Mouse (Mus musculus) retina, embryonic 14.5 days (tissue): ENCODE results near the gene Pck1.

Source experiments
- DNase-seq: peaks from one replicate; pipeline ENCODE4 v3.0.0-alpha.2; 2015; ENCODE audit warnings: low spot score

Gene Pck1

GRCm38 (mm10) chr2:173173521-173174511 lies 21.0 kb downstream of the Pck1 start:
- peak; percentile 68 for DNase-seq

GRCm38 (mm10) chr2:173174569-173174968 lies 21.7 kb downstream of the Pck1 start:
- DNase-seq, result no peak

DNA sequence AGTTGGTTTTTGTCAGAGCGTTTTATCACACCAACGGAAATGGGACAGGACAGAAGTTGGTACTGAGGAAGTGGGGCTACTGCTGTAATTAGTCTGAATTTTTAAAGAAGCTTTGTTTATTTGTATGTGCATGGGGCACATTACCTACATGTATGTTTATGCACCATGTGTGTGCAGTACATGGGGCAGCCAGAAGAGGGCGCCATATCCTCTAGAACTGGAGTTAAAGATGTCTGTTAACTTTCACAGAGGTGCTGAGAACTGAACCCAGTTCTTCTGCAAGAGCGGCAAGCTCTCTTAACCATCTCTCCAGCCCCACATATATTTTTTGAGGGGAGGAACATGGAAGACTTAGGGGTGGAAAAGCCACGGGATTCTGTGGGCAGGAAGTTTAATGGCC lies 22.9 kb downstream of the Pck1 start:
- DNase-seq, result no peak

DNA sequence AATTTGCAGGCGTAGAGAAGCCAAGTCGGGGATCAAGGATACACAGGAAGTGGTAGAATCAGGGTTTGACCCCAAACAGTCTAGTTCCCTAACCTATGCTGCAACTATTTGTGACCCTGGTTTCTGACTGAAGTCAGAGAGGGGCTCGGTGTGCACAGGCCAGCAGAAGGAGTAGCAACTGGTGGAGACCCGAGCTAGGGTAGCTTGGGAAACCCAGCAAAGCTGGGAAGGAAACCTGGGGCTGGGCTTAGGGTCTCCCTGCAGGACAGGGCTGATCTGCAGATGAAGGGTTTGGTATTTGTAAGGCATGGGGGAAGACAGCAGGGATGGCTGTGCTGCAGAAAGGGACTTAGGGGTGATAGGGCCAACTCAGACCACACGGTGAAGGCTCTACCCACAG lies 24.6 kb downstream of the Pck1 start:
- no peak for DNase-seq

GRCm38 (mm10) chr2:173177951-173178350 lies 25.1 kb downstream of the Pck1 start:
- DNase-seq, result no peak

DNA sequence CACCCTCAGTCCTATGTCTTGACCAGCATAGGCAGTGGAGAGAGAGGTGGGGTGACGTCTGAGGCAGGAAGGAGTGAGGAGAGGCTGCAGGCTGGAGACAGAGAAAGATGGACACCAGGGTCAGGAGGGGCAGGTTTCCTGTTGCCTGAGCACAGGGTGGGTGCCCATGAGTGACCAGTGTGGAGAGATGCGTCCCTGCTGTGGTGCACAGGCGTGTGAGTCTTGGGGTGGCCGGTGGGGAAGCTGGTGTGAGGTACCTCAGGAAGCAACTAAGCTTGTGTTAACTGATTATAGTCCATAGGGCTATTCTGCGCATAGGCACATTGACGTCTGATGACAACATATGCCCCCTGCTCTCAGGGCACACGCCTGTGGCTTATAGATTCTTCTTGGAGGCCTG lies 26.2 kb downstream of the Pck1 start:
- no peak for DNase-seq

GRCm38 (mm10) chr2:173180026-173180425 lies 27.2 kb downstream of the Pck1 start:
- no peak for DNase-seq

- no peak for DNase-seq
Measured at GRCm38 (mm10) chr2:173180721-173181388, 28.0 kb downstream of the Pck1 start.

GRCm38 (mm10) chr2:173181486-173181885 lies 28.6 kb downstream of the Pck1 start:
- no peak for DNase-seq

DNA sequence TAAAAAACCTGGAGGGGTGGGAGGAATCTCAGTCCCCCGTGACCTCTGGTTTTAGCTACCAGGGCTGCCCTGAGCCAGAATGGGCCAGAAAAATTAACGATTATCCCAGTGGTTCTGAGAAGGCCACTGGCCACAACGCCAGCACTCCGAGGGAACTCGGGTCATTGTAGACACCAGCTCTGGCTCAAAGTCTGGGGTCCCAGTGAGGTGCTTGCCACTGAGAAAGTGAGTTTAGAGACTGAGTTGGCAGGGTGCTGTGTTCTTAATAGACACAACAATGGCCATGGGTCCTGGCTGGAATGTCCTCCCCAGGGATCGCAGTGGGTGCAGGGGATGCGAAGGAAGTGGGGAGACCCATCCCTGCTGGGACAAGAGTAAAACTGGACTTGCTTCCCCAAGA lies 29.1 kb downstream of the Pck1 start:
- DNase-seq, result no peak

- no peak for DNase-seq
Measured at GRCm38 (mm10) chr2:173182796-173183195, 29.9 kb downstream of the Pck1 start.

DNA sequence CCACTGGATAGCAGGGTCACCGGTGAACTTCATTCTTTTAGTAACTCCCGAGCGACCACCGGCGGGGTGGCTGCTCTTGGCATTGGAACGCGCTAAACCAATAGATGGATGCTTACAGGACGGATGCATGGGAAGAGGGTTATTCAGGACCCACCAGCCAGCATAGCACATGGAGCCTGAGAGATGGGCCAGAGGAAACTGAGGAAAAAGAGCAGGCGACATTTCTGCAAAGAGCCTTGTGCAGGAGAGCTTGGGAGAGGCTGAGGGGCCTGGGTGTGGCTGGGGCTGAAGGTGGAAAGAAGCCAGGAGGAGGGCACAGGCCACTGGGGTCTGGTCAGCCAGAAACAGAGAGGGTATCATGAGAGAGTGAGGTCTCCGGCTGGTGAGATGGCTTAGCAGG lies 30.5 kb downstream of the Pck1 start:
- DNase-seq, result no peak

- DNase-seq, result peak; percentile 87
Measured at GRCm38 (mm10) chr2:173183836-173184460, 31.1 kb downstream of the Pck1 start.

GRCm38 (mm10) chr2:173184475-173185080 lies 31.7 kb downstream of the Pck1 start:
- DNase-seq, result no peak

DNA sequence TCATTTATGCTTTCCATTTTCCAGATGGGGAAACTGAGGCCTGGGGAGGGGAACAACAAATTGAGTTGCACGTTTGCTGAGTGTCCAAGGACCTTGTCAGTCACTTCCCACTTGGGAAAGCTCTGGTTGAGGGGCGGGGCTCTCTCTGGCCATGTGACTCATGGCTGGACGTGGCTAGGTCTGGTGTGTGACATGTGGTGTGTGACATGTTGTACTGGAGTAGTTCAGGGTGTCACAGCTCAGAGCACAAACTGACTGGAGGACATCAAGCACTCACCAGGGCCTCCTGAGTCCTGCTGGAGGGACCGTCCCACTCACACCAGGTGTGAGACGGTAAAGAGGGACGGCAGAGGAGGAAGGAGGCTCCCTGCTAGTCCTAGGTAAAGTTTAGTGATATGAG lies 32.4 kb downstream of the Pck1 start:
- no peak for DNase-seq

DNA sequence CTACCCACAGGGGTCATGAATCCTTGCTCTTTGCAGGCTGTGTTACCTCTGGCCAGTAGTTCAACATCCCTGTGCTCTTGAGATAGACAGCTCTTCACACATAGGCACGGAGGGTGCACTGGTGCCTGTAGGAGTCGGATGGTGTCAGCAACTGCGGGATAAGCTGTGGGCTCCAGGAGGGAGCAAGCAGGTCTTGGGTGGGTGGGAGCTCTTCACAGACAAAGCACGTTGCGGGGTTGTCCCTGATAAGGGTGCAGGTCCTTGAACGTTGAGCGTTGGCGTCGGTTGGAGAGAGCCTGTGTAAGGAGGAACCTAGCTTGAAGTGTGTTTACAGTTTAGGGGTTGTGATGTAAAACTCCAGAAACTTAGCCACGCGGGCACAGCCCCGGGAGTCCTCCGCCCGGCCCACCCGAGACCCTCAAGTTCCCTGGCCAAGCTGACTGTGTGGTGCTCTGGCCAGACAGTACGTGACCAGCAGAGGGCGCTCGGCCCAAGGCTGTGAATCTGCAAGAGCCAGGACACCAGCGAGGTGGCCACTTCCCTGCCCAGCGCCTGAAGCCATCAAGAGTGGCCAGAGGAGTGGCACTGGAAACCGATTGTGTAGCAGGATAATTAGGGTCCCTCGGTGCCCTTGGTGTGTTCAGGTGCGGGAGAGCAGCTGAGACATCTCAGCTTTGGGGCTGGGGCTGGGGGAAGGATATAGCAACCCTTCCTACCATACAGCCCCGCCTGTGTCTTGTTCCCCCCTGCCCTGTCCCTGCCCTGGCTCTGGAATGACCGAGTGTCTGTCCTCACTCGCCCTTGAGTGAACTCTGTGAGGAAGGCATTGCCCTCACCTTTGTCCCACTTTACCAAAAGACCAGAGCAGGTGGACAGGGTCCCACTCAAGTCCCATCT lies 33.4 kb downstream of the Pck1 start:
- DNase-seq, result peak; percentile 96

DNA sequence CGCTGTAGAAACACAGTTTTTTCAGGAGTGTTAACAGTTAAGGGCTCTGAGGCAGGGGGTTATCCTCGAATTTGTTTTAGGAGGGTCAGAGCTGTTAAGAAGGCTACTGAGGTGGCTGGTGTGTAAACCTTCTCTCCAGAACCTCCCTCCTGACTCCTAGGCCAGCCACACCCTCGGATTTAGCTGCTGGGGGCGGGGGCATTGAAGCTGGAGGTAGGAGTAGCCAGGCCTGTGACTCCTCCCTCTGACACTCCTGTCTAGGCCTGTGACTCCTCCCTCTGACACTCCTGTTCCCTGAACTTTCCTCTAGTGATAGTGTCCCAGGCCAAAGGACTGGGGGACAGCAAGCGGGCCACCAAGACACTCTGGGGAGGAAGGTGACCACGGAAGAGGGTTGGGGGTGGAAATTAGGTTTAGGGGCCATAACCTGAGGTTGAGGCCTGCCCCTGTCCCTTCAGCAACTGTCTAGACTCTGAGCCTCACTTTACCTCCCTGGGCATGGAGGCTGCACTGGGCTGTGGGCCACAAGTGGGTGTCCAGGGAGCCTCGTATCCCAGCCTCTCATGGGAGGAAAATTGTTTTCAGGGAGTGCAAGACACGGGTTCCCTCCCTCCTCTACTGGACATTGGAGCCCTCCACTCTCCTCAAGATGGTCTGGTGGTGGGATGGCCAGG lies 34.5 kb downstream of the Pck1 start:
- no peak for DNase-seq

GRCm38 (mm10) chr2:173194796-173195195 lies 41.9 kb downstream of the Pck1 start:
- no peak for DNase-seq

DNA sequence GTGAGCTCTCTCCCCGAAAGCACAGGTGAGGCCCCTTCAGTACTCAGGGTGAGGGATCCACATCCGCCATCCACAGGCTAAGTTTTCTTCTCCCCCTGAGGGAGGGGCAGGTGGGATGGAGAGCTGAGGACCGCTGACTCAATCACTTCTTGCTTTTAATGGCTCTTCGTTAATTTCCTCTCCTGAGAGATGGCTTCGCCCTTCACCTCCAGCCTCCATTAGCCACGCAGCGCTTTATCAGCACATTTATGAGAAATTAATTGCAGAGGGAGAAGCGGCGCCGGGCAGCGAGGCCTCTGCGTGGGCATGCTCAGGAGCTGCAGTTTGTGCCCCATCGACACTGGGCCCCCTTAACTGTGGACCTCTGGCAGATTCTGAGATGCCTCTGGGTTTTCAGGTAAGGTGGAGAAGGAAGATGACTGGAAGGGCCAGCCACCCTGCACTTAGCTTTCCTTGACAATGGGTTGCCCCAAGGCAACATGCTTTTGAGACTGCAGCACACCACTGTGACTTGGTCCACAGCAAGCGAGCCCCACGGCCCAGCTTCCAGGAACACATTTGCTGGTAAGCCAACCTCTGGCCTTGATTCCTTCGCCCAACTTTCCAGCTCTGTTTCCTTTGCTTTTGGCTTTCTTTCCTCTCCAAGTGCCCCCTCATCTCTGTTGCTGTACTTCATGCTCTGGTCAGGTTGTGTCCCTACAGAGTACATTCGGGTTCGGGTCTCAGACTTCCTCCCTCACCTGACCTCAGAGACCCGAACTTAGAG lies 50.3 kb downstream of the Pck1 start:
- DNase-seq, result no peak

DNA sequence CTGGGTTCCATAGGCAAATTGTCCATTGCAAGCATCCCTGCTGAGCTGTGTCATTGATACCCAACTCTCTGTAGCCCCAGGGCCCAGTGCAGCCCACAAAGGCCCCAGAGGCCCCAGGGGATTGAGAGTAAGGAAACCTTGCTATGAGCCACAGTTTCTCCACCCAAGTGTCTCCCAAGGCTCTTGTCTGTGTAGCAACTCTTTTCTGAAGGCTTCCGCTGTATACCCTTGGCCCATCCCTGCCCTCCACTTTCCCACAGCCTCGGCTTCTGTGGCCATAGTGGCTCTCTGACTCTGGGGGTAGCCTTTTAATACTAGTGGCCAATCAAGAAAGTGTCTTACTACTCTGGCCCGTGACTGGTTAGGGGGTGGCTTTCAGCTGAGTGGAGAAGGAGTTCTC lies 50.9 kb downstream of the Pck1 start:
- no peak for DNase-seq
